Mouse (Mus musculus): Measurements from ENCODE around the gene Etnppl. TPM values are rescaled to one million over a fixed set of nuclear protein-coding genes. Genes with fewer than 3 reads are reported as not detected.

Etnppl gene
- total and polyA plus RNA-seq, 3 experiments, result not detected

DNA sequence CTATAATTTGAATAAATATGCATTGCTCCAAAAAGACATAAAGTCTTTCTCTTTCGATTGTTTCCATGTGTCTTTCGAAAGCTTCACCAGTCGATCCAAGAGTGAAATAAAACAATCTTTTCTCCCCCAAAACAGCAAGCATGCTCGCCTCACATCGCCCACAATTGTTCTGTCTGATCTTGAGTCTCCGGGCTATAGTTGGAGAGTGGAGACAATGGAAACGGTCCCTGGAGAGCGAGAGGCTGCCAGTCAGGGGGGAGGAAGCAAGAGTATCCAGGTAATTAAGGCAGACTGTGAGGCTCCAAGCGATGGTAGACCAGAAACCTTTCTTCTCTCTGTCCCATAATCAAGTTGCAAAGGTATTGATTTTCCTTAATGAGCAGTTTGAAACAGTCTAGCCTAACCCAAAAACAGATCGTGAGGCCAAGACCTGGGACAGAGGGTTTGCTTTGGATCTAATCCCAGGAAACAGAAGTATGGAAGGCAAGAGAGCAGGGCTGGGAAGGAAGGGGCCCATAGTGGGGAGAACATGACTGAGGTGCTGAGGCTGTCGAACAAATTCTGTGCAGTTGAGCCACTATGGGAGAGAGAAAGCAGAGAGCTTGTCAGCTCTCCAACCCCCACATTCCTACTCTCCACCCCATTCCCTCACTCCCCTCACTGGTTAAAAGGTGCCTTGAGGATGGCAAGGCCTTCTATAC is 29.0 kb downstream of the Etnppl start:
- no peaks in the 10 kb centered on the region; a peak in 1 of 4 replicates for H3K27me3 ChIP-seq (ENCODE audit: control insufficient read depth in 1 of 2, insufficient read depth in 2 of 2, low read length in 2 of 2)
- H3K4me1 ChIP-seq (ENCODE audit: control insufficient read depth in 1 of 2, insufficient read depth in 2 of 2, low read length in 2 of 2), result no peaks in the 10 kb centered on the region
- no peak for DNase-seq (ENCODE audit: low read depth, low spot score)
- no peaks in the 10 kb centered on the region for H3K36me3 ChIP-seq (ENCODE audit: control insufficient read depth in 1 of 2, insufficient read depth in 2 of 2, low read length in 2 of 2)
- H3K9ac ChIP-seq (ENCODE audit: control insufficient read depth, low read depth, low read length, poor library complexity, severe bottlenecking), result no peak overlapping the region
- H3K4me3 ChIP-seq (ENCODE audit: control insufficient read depth in 1 of 2, insufficient read depth in 1 of 2, low read depth in 2 of 2, low read length in 2 of 2), result no peak overlapping the region
- TF ChIP-seq ELF1 (IDR thresholded peaks at IDR 0.05; ENCODE audit: low read depth, low read length), result no peak
- TF ChIP-seq MXI1 (IDR thresholded peaks at IDR 0.05; ENCODE audit: low read depth, low read length), result no peak
- no peak for TF ChIP-seq MYB (IDR thresholded peaks at IDR 0.05; ENCODE audit: low read depth, low read length)
- no peak for TF ChIP-seq POLR2AphosphoS5 (IDR thresholded peaks at IDR 0.05; ENCODE audit: borderline replicate concordance, low read depth, low read length)
- no peak for TF ChIP-seq RAD21 (IDR thresholded peaks at IDR 0.05; ENCODE audit: low read depth, low read length)
- TF ChIP-seq MAFK (IDR thresholded peaks at IDR 0.05; ENCODE audit: borderline replicate concordance, low read depth, low read length), result no peak
- TF ChIP-seq SIN3A (IDR thresholded peaks at IDR 0.05; ENCODE audit: low read length), result no peak
- no peak for TF ChIP-seq CHD2 (IDR thresholded peaks at IDR 0.05; ENCODE audit: low read length)
- TF ChIP-seq BHLHE40 (IDR thresholded peaks at IDR 0.05; ENCODE audit: borderline replicate concordance, low read depth, low read length), result no peak
- no peak for TF ChIP-seq MAX (IDR thresholded peaks at IDR 0.05; ENCODE audit: low read length)
- no peak for TF ChIP-seq ZNF384 (IDR thresholded peaks at IDR 0.05; ENCODE audit: low read depth, low read length)
- no peak for TF ChIP-seq USF2 (IDR thresholded peaks at IDR 0.05; ENCODE audit: borderline replicate concordance in 1 of 2, insufficient read depth in 1 of 2, low read depth in 1 of 2, low read length in 2 of 2)
- no peak for TF ChIP-seq ZC3H11A (IDR thresholded peaks at IDR 0.05; ENCODE audit: low read depth, low read length)
- TF ChIP-seq MEF2A (IDR thresholded peaks at IDR 0.05; ENCODE audit: extremely low read depth, insufficient replicate concordance, low read depth, low read length, poor library complexity, severe bottlenecking), result no peak
- no peak for TF ChIP-seq POLR2A (IDR thresholded peaks at IDR 0.05; ENCODE audit: control insufficient read depth in 1 of 2, insufficient read depth in 1 of 2, low read depth in 1 of 2, low read length in 2 of 2, poor library complexity in 1 of 2)
- H3K27ac ChIP-seq (ENCODE audit: control insufficient read depth, low read depth, low read length), result no peak overlapping the region
- no peaks in the 10 kb centered on the region for H3K79me2 ChIP-seq (ENCODE audit: control insufficient read depth, insufficient read depth, low read length, poor library complexity)
- no peaks in the 10 kb centered on the region for H3K9me3 ChIP-seq (replicated peaks; ENCODE audit: insufficient read depth, low read length)

DNA sequence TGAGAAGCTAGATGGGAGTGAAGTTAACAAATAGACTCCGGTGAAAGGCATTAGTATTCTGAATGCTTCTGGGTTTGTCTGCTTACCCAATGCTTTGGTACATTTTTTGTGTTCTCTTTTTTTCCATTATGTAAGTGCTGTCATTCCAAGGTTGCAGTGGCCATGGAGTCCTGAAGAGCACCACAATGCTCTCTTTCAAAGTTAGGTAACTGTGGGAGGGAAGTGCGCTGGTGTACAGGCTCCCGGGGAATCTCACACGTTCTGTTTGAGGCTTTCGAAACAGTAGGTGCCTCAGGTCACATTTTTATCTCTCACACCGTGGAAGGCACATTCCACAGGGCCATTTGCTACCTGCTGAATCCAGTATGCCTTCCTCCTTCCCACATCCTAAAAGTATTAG is 32.3 kb downstream of the Etnppl start:
- Histone ChIP-seq H3K79me2 (ENCODE audit: control insufficient read depth, insufficient read depth, low read length, poor library complexity) (no peaks in the 10 kb centered on the region), H3K9ac (ENCODE audit: control insufficient read depth, low read depth, low read length, poor library complexity, severe bottlenecking) (no peak overlapping the region), H3K36me3 (ENCODE audit: control insufficient read depth in 1 of 2, insufficient read depth in 2 of 2, low read length in 2 of 2) (no peaks in the 10 kb centered on the region), H3K4me3 (ENCODE audit: control insufficient read depth in 1 of 2, insufficient read depth in 1 of 2, low read depth in 2 of 2, low read length in 2 of 2) (no peak overlapping the region), H3K4me1 (ENCODE audit: control insufficient read depth in 1 of 2, insufficient read depth in 2 of 2, low read length in 2 of 2) (no peaks in the 10 kb centered on the region), H3K27ac (ENCODE audit: control insufficient read depth, low read depth, low read length) (no peak overlapping the region), H3K27me3 (ENCODE audit: control insufficient read depth in 1 of 2, insufficient read depth in 2 of 2, low read length in 2 of 2) (no peaks in the 10 kb centered on the region; a peak in 1 of 4 replicates), H3K9me3 (replicated peaks; ENCODE audit: insufficient read depth, low read length) (no peaks in the 10 kb centered on the region)
- no peak for DNase-seq (ENCODE audit: low read depth, low spot score)
- TF ChIP-seq NRF1 (IDR thresholded peaks at IDR 0.05; ENCODE audit: insufficient read depth, low read depth, low read length, poor library complexity, severe bottlenecking) (no peak), MAX (IDR thresholded peaks at IDR 0.05; ENCODE audit: low read length) (no peak), ZKSCAN1 (IDR thresholded peaks at IDR 0.05; ENCODE audit: low read depth, low read length) (no peak), GABPA (IDR thresholded peaks at IDR 0.05; ENCODE audit: low read depth, low read length) (no peak), USF2 (IDR thresholded peaks at IDR 0.05; ENCODE audit: borderline replicate concordance in 1 of 2, insufficient read depth in 1 of 2, low read depth in 1 of 2, low read length in 2 of 2) (no peak), CHD1 (IDR thresholded peaks at IDR 0.05; ENCODE audit: low read depth, low read length) (no peak), MYC (IDR thresholded peaks at IDR 0.05; ENCODE audit: low read depth, low read length) (no peak), BHLHE40 (IDR thresholded peaks at IDR 0.05; ENCODE audit: borderline replicate concordance, low read depth, low read length) (no peak), MYB (IDR thresholded peaks at IDR 0.05; ENCODE audit: low read depth, low read length) (no peak), RCOR1 (IDR thresholded peaks at IDR 0.05; ENCODE audit: low read depth, low read length) (no peak), TCF12 (IDR thresholded peaks at IDR 0.05; ENCODE audit: low read depth, low read length) (no peak), HCFC1 (IDR thresholded peaks at IDR 0.05; ENCODE audit: low read depth, low read length) (no peak), ETS1 (IDR thresholded peaks at IDR 0.05; ENCODE audit: low read depth, low read length) (no peak), MEF2A (IDR thresholded peaks at IDR 0.05; ENCODE audit: extremely low read depth, insufficient replicate concordance, low read depth, low read length, poor library complexity, severe bottlenecking) (no peak)
